Mouse (Mus musculus): ENCODE measurements at regions not wholly inside any gene's neighbourhood (a gene's known extent, or its start where the extent isn't known, plus 50 kb on each side); places are given as distances from the start of the nearest gene placed in this dataset.
A peak's percentile ranks its signal among the peaks of the same experiment; 100 is the strongest.

GRCm38 (mm10) chr14:31930367-31930766, 98.4 kb upstream of the Galnt15 start:
- peaks cover 8% of the 10 kb centered on the region for H3K9me3 ChIP-seq (replicated peaks)
- no peak for DNase-seq (ENCODE audit: low spot score)
- no peak overlapping the region for H3K27ac ChIP-seq (replicated peaks)
- H3K4me3 ChIP-seq, result no peak overlapping the region
- peaks cover 24% of the 10 kb centered on the region for H3K4me1 ChIP-seq
- WGBS, result 87% methylated on average over 9 of the region's 9 CpGs
- no peaks in the 10 kb centered on the region for H3K36me3 ChIP-seq
- no peaks in the 10 kb centered on the region for H3K27me3 ChIP-seq (ENCODE audit: low read depth, poor library complexity, severe bottlenecking)

GRCm38 (mm10) chr14:31931971-31932370, 96.8 kb upstream of the Galnt15 start:
- Histone ChIP-seq H3K4me3 (no peak overlapping the region), H3K9me3 (replicated peaks) (no peaks in the 10 kb centered on the region), H3K27me3 (ENCODE audit: low read depth, poor library complexity, severe bottlenecking) (no peaks in the 10 kb centered on the region), H3K36me3 (no peaks in the 10 kb centered on the region), H3K4me1 (peaks cover 36% of the 10 kb centered on the region), H3K27ac (replicated peaks) (peak overlapping the region; percentile 61; the same call in 1 of the 2 replicates)
- DNase-seq (ENCODE audit: low spot score), result no peak
- 87% methylated on average over 5 of the region's 5 CpGs for WGBS

- peak; percentile 80 for DNase-seq (ENCODE audit: low spot score)
- peaks cover 36% of the 10 kb centered on the region for H3K4me1 ChIP-seq
- peak overlapping the region; percentile 49 for H3K4me3 ChIP-seq
- peak overlapping the region; percentile 91 for H3K27ac ChIP-seq (replicated peaks)
- WGBS, result under 1% methylated on average over 9 of the region's 9 CpGs
- peaks cover 6% of the 10 kb centered on the region; the same call in 1 of the 2 replicates for H3K9me3 ChIP-seq (replicated peaks)
- no peaks in the 10 kb centered on the region for H3K36me3 ChIP-seq
- H3K27me3 ChIP-seq (ENCODE audit: low read depth, poor library complexity, severe bottlenecking), result no peaks in the 10 kb centered on the region
Observed at GRCm38 (mm10) chr14:31933441-31933840, 95.3 kb upstream of the Galnt15 start.

GRCm38 (mm10) chr14:31933841-31934271, 94.9 kb upstream of the Galnt15 start:
- H3K36me3 ChIP-seq, result no peaks in the 10 kb centered on the region
- H3K9me3 ChIP-seq (replicated peaks), result peaks cover 6% of the 10 kb centered on the region; the same call in 1 of the 2 replicates
- peak overlapping the region; percentile 49 for H3K4me3 ChIP-seq
- no peaks in the 10 kb centered on the region for H3K27me3 ChIP-seq (ENCODE audit: low read depth, poor library complexity, severe bottlenecking)
- peaks cover 36% of the 10 kb centered on the region for H3K4me1 ChIP-seq
- WGBS, result under 1% methylated on average over 13 of the region's 13 CpGs
- H3K27ac ChIP-seq (replicated peaks), result peak overlapping the region; percentile 91
- DNase-seq (ENCODE audit: low spot score), result peak; percentile 93

GRCm38 (mm10) chr14:31934321-31934720, 94.5 kb upstream of the Galnt15 start:
- no peak for DNase-seq (ENCODE audit: low spot score)
- peak overlapping the region; percentile 49 for H3K4me3 ChIP-seq
- H3K27ac ChIP-seq (replicated peaks), result peak overlapping the region; percentile 91
- under 1% methylated on average over 6 of the region's 6 CpGs for WGBS
- no peaks in the 10 kb centered on the region for H3K27me3 ChIP-seq (ENCODE audit: low read depth, poor library complexity, severe bottlenecking)
- peaks cover 36% of the 10 kb centered on the region for H3K4me1 ChIP-seq
- peaks cover 6% of the 10 kb centered on the region; the same call in 1 of the 2 replicates for H3K9me3 ChIP-seq (replicated peaks)
- H3K36me3 ChIP-seq, result no peaks in the 10 kb centered on the region

GRCm38 (mm10) chr14:31934771-31935170, 94.0 kb upstream of the Galnt15 start:
- no peaks in the 10 kb centered on the region for H3K27me3 ChIP-seq (ENCODE audit: low read depth, poor library complexity, severe bottlenecking)
- peaks cover 6% of the 10 kb centered on the region; the same call in 1 of the 2 replicates for H3K9me3 ChIP-seq (replicated peaks)
- H3K4me3 ChIP-seq, result peak overlapping the region; percentile 49
- H3K4me1 ChIP-seq, result peaks cover 36% of the 10 kb centered on the region
- no peak for DNase-seq (ENCODE audit: low spot score)
- no peaks in the 10 kb centered on the region for H3K36me3 ChIP-seq
- 11% methylated on average over 3 of the region's 3 CpGs for WGBS
- H3K27ac ChIP-seq (replicated peaks), result peak overlapping the region; percentile 91

- WGBS, result 40% methylated on average over 3 of the region's 3 CpGs
- DNase-seq (ENCODE audit: low spot score), result no peak
Observed at GRCm38 (mm10) chr14:31935411-31935810, 93.4 kb upstream of the Galnt15 start.

GRCm38 (mm10) chr14:31936581-31936980, 92.2 kb upstream of the Galnt15 start:
- peaks cover 36% of the 10 kb centered on the region for H3K4me1 ChIP-seq
- H3K27me3 ChIP-seq (ENCODE audit: low read depth, poor library complexity, severe bottlenecking), result no peaks in the 10 kb centered on the region
- WGBS, result 87% methylated on average over 3 of the region's 3 CpGs
- peaks cover 6% of the 10 kb centered on the region; the same call in 1 of the 2 replicates for H3K9me3 ChIP-seq (replicated peaks)
- H3K36me3 ChIP-seq, result no peaks in the 10 kb centered on the region
- no peak overlapping the region for H3K4me3 ChIP-seq
- H3K27ac ChIP-seq (replicated peaks), result peak overlapping the region; percentile 91; the same call in 1 of the 2 replicates
- no peak for DNase-seq (ENCODE audit: low spot score)

More at GRCm38 (mm10) chr14:31935411-31935810, 93.4 kb upstream of the Galnt15 start:
- no peaks in the 10 kb centered on the region for H3K27me3 ChIP-seq (ENCODE audit: low read depth, poor library complexity, severe bottlenecking)
- peaks cover 36% of the 10 kb centered on the region for H3K4me1 ChIP-seq
- no peaks in the 10 kb centered on the region for H3K36me3 ChIP-seq
- H3K4me3 ChIP-seq, result no peak overlapping the region
- H3K27ac ChIP-seq (replicated peaks), result peak overlapping the region; percentile 91
- H3K9me3 ChIP-seq (replicated peaks), result peaks cover 6% of the 10 kb centered on the region; the same call in 1 of the 2 replicates

- Histone ChIP-seq H3K4me3 (no peak overlapping the region), H3K9me3 (replicated peaks) (peaks cover 6% of the 10 kb centered on the region; the same call in 1 of the 2 replicates), H3K27ac (replicated peaks) (no peak overlapping the region), H3K27me3 (ENCODE audit: low read depth, poor library complexity, severe bottlenecking) (no peaks in the 10 kb centered on the region), H3K4me1 (peaks cover 12% of the 10 kb centered on the region), H3K36me3 (no peaks in the 10 kb centered on the region)
- 85% methylated on average over 6 of the region's 6 CpGs for WGBS
- no peak for DNase-seq (ENCODE audit: low spot score)
Observed at GRCm38 (mm10) chr14:31940900-31941299, 87.9 kb upstream of the Galnt15 start.

- no peak overlapping the region for H3K4me3 ChIP-seq
- peaks cover 4% of the 10 kb centered on the region; the same call in 1 of the 2 replicates for H3K9me3 ChIP-seq (replicated peaks)
- no peaks in the 10 kb centered on the region for H3K36me3 ChIP-seq
- H3K27me3 ChIP-seq (ENCODE audit: low read depth, poor library complexity, severe bottlenecking), result no peaks in the 10 kb centered on the region
- no peak for DNase-seq (ENCODE audit: low spot score)
- peaks cover 15% of the 10 kb centered on the region for H3K4me1 ChIP-seq
- WGBS, result 67% methylated on average over 3 of the region's 3 CpGs
- H3K27ac ChIP-seq (replicated peaks), result no peak overlapping the region; the same call in 1 of the 2 replicates
Observed at GRCm38 (mm10) chr14:31942266-31942960, 86.4 kb upstream of the Galnt15 start.

GRCm38 (mm10) chr14:31944682-31945081, 84.1 kb upstream of the Galnt15 start:
- Histone ChIP-seq H3K27me3 (ENCODE audit: low read depth, poor library complexity, severe bottlenecking) (no peaks in the 10 kb centered on the region), H3K36me3 (no peaks in the 10 kb centered on the region), H3K27ac (replicated peaks) (no peak overlapping the region), H3K9me3 (replicated peaks) (no peaks in the 10 kb centered on the region), H3K4me1 (peaks cover 20% of the 10 kb centered on the region), H3K4me3 (no peak overlapping the region)
- DNase-seq (ENCODE audit: low spot score), result no peak
- 97% methylated on average over 6 of the region's 6 CpGs for WGBS

- H3K9me3 ChIP-seq (replicated peaks), result no peaks in the 10 kb centered on the region
- no peak for DNase-seq (ENCODE audit: low spot score)
Observed at GRCm38 (mm10) chr14:31945125-31945524, 83.7 kb upstream of the Galnt15 start.

GRCm38 (mm10) chr14:31946032-31946431, 82.8 kb upstream of the Galnt15 start:
- H3K4me3 ChIP-seq, result no peak overlapping the region
- DNase-seq (ENCODE audit: low spot score), result no peak

More at GRCm38 (mm10) chr14:31945125-31945524, 83.7 kb upstream of the Galnt15 start:
- Histone ChIP-seq H3K27me3 (ENCODE audit: low read depth, poor library complexity, severe bottlenecking) (no peaks in the 10 kb centered on the region), H3K4me3 (no peak overlapping the region), H3K4me1 (peaks cover 20% of the 10 kb centered on the region), H3K36me3 (no peaks in the 10 kb centered on the region), H3K27ac (replicated peaks) (no peak overlapping the region)
- 91% methylated on average over 7 of the region's 7 CpGs for WGBS

More at GRCm38 (mm10) chr14:31946032-31946431, 82.8 kb upstream of the Galnt15 start:
- H3K36me3 ChIP-seq, result no peaks in the 10 kb centered on the region
- H3K27ac ChIP-seq (replicated peaks), result no peak overlapping the region
- no peaks in the 10 kb centered on the region for H3K27me3 ChIP-seq (ENCODE audit: low read depth, poor library complexity, severe bottlenecking)
- no peaks in the 10 kb centered on the region for H3K9me3 ChIP-seq (replicated peaks)
- WGBS, result 67% methylated on average over 1 of the region's 1 CpGs
- H3K4me1 ChIP-seq, result peaks cover 20% of the 10 kb centered on the region
